ENCODE assay signal across 29 mouse cellular contexts in genomic region chr1:82687931-82688330, GRCm38 (mm10). TPM values are rescaled to one million over a fixed set of nuclear protein-coding genes. Genes with fewer than 3 reads are reported as not detected.
DNase-seq lines count a peak whose midpoint lies in the region; ATAC-seq and TF ChIP-seq lines count a peak whose summit lies in the region.
"Had no signal": no experiment of that assay in that cellular context is flagged by ENCODE, and none has a peak within 500 bp of the region (broad histone marks: within the 10 kb centered on the region; RNA-seq: fewer than 3 reads in every experiment).

No protein-coding gene starts in this region.

- no peak overlapping the region for H3K9ac ChIP-seq in forebrain, embryonic 12.5 days
- no peak overlapping the region for H3K9ac ChIP-seq in forebrain, postnatal 0 days
- H3K9ac ChIP-seq in forebrain, embryonic 14.5 days (ENCODE audit: low read length) = no peak overlapping the region
- H3K9ac ChIP-seq: embryonic facial prominence, embryonic 13.5 days; heart, embryonic 13.5 days; hindbrain, embryonic 14.5 days had no signal

- intact Hi-C loops in gastrocnemius, adult 2 months (cut with DNase I) = no loop called here

- peak; percentile 76; the same call in 1 of the 2 replicates for ATAC-seq in forebrain, embryonic 12.5 days (ENCODE audit: low FRiP score)
- no peak for ATAC-seq in forebrain, postnatal 0 days
- peak; percentile 69 for ATAC-seq in forebrain, embryonic 14.5 days
- ATAC-seq: hindbrain, postnatal 0 days; inflammation-experienced regulatory T-cells, adult 6 months; intestine, embryonic 16.5 days had no signal

- no peak overlapping the region for H3K27ac ChIP-seq in forebrain, embryonic 12.5 days
- H3K27ac ChIP-seq in forebrain, postnatal 0 days (ENCODE audit: low read depth, low read length) = no peak overlapping the region
- H3K27ac ChIP-seq in forebrain, embryonic 14.5 days (ENCODE audit: low read depth, low read length) = no peak overlapping the region
- no peak overlapping the region for H3K27ac ChIP-seq in gastrocnemius, adult 2 months
- H3K27ac ChIP-seq: embryonic facial prominence, embryonic 10.5 days; embryonic facial prominence, embryonic 13.5 days; heart, embryonic 13.5 days; hindbrain, embryonic 14.5 days; hindbrain, postnatal 0 days had no signal

- DNase-seq in forebrain, postnatal 0 days = no peak
- DNase-seq in Muller cell, postnatal 12 days (ENCODE audit: inconsistent ontology term) = peak; percentile 17
- DNase-seq in forebrain, embryonic 14.5 days (ENCODE audit: low spot score) = peak; percentile 61
- peak; percentile 96 for DNase-seq in retina, postnatal 1 day
- no peak for DNase-seq in layer of hippocampus, postnatal 25 days (ENCODE audit: extremely low spot score in 1 of 2, low spot score in 1 of 2)
- DNase-seq in gastrocnemius, adult 2 months = no peak
- DNase-seq: adrenal gland, adult 2 months; adrenal gland, postnatal 14 days; B cell, adult 2 months; cerebellum, adult 11-12 months; cerebellum, adult 8-10 months; cerebellum, postnatal 10 days; cerebellum, postnatal 36 days; embryo, embryonic 11 days; gastrocnemius, postnatal 25 days; heart, adult 18-20 months; heart, postnatal 14 days; heart, postnatal 4 days had no signal

- 36% methylated on average over 6 of the region's 6 CpGs for WGBS in forebrain, embryonic 12.5 days
- WGBS in forebrain, postnatal 0 days = 16% methylated on average over 6 of the region's 6 CpGs
- WGBS in forebrain, embryonic 14.5 days = 9% methylated on average over 6 of the region's 6 CpGs

- peaks cover 9% of the 10 kb centered on the region for H3K4me1 ChIP-seq in forebrain, embryonic 12.5 days
- no peaks in the 10 kb centered on the region for H3K4me1 ChIP-seq in forebrain, postnatal 0 days (ENCODE audit: insufficient read depth)
- no peaks in the 10 kb centered on the region for H3K4me1 ChIP-seq in forebrain, embryonic 14.5 days (ENCODE audit: control insufficient read depth, insufficient read depth, low read length)
- H3K4me1 ChIP-seq: embryonic facial prominence, embryonic 10.5 days; embryonic facial prominence, embryonic 13.5 days; heart, embryonic 13.5 days had no signal

- H3K36me3 ChIP-seq in forebrain, embryonic 12.5 days (replicated peaks) = no peaks in the 10 kb centered on the region
- H3K36me3 ChIP-seq in forebrain, postnatal 0 days (ENCODE audit: insufficient read depth) = no peaks in the 10 kb centered on the region
- H3K36me3 ChIP-seq in forebrain, embryonic 14.5 days (ENCODE audit: control insufficient read depth, insufficient read depth, low read length) = no peaks in the 10 kb centered on the region
- H3K36me3 ChIP-seq: embryonic facial prominence, embryonic 10.5 days; embryonic facial prominence, embryonic 13.5 days; heart, embryonic 13.5 days had no signal

- no peak overlapping the region for H3K4me3 ChIP-seq in forebrain, embryonic 12.5 days (replicated peaks)
- H3K4me3 ChIP-seq in forebrain, postnatal 0 days (ENCODE audit: low read depth, low read length) = no peak overlapping the region
- H3K4me3 ChIP-seq in forebrain, embryonic 14.5 days (ENCODE audit: low read depth, low read length) = no peak overlapping the region
- H3K4me3 ChIP-seq in gastrocnemius, adult 2 months = no peak overlapping the region
- H3K4me3 ChIP-seq: embryonic facial prominence, embryonic 10.5 days; embryonic facial prominence, embryonic 13.5 days; erythroblast, embryonic 14.5 days; heart, embryonic 13.5 days had no signal

- no peaks in the 10 kb centered on the region; the same call in 1 of the 2 replicates for H3K27me3 ChIP-seq in forebrain, embryonic 12.5 days
- no peaks in the 10 kb centered on the region for H3K27me3 ChIP-seq in forebrain, postnatal 0 days (ENCODE audit: insufficient read depth, low read length)
- no peaks in the 10 kb centered on the region for H3K27me3 ChIP-seq in forebrain, embryonic 14.5 days (replicated peaks; ENCODE audit: control insufficient read depth, insufficient read depth, low read length)
- H3K27me3 ChIP-seq: CH12.LX; embryonic facial prominence, embryonic 13.5 days had no signal

- TF ChIP-seq CTCF in forebrain, postnatal 0 days (IDR thresholded peaks at IDR 0.05; ENCODE audit: low read depth) = no peak
- TF ChIP-seq CTCF in gastrocnemius, adult 2 months (IDR thresholded peaks at IDR 0.05) = no peak

- no peak overlapping the region for H3K4me2 ChIP-seq in forebrain, embryonic 12.5 days
- H3K4me2 ChIP-seq in forebrain, postnatal 0 days (ENCODE audit: low read depth) = no peak overlapping the region
- no peak overlapping the region for H3K4me2 ChIP-seq in forebrain, embryonic 14.5 days (ENCODE audit: low read length)
- H3K4me2 ChIP-seq: embryonic facial prominence, embryonic 13.5 days; heart, embryonic 13.5 days; hindbrain, embryonic 14.5 days had no signal

- H3K9me3 ChIP-seq in forebrain, embryonic 12.5 days = no peaks in the 10 kb centered on the region
- H3K9me3 ChIP-seq in forebrain, postnatal 0 days (ENCODE audit: low read length) = no peaks in the 10 kb centered on the region
- H3K9me3 ChIP-seq in forebrain, embryonic 14.5 days (replicated peaks; ENCODE audit: control insufficient read depth, low read length) = no peaks in the 10 kb centered on the region
- H3K9me3 ChIP-seq: embryonic facial prominence, embryonic 10.5 days; embryonic facial prominence, embryonic 13.5 days; G1E; heart, embryonic 13.5 days had no signal

RNA-seq across cellular contexts. Expression of gene Mff, which starts 36.8 kb away (rescaled TPM):
- polyA plus RNA-seq in forebrain, embryonic 12.5 days (2016; fragmentation: Nextera tagmentation; extraction: Ambion mirVana) = 285 and 304 TPM in 2 replicates
- 649 and 724 TPM in 2 replicates for total RNA-seq in forebrain, postnatal 0 days (2014; rRNA removed)
- polyA plus RNA-seq in forebrain, postnatal 0 days (2015; fragmentation: Nextera tagmentation; extraction: Ambion mirVana) = 456 and 481 TPM in 2 replicates
- polyA plus RNA-seq in forebrain, embryonic 14.5 days (2014; fragmentation: Nextera tagmentation; extraction: Ambion mirVana) = 462 and 492 TPM in 2 replicates
- 100 to 1,000 TPM; 233 to 257 TPM for total RNA-seq in layer of hippocampus, postnatal 25 days (2021)
- total RNA-seq in gastrocnemius, adult 2 months (2021) = 100 to 1,000 TPM; 138 to 144 TPM

Comparison
In these comparisons a context has a peak if more than half of its experiments do, and no peak if none do; other contexts are left out.
1. DNase-seq: peak in Muller cell, postnatal 12 days (single experiment), forebrain, embryonic 14.5 days (single experiment) and retina, postnatal 1 day (single experiment); none in forebrain, postnatal 0 days (single experiment), layer of hippocampus, postnatal 25 days (0 of 2) and gastrocnemius, adult 2 months (single experiment).